Mouse (Mus musculus) heart, postnatal 4 days (tissue): ENCODE results near the gene Azgp1. TPM values are rescaled to one million over a fixed set of nuclear protein-coding genes. Genes with fewer than 3 reads are reported as not detected.
"Not testable (repeated sequence)": the region's sequence is repeated elsewhere in the genome, so short reads cannot be mapped to it uniquely, and the experiment has no call there.

Experiments used
- DNase-seq: peaks from one replicate; pipeline ENCODE4 v3.0.0; 2021
- total RNA-seq, 2 experiments: library from RNA; stranded (reverse); gene quantifications; 2 replicates each; pipeline ENCODE4 v1.2.3; 2021

Gene Azgp1
- not detected for total RNA-seq

DNA sequence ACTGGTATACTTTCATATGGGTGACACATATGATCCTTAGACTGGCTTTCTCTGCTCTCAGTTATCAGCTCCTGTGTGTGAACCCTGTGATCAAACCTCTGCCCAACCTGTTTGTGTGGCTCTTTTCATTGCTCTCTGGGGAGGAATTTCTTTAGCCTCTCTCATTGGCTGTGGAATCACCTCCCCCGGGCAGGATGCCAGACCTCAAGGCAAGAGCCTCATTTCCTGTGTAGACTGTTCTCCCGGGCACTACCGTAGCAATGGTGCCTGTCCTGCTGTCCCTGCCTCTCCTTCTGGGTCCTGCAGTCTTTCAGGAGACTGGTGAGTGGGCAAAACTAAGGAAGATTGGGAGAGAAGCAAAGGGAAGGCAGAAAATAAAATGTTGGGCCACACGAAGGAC lies at the start of gene Azgp1:
Gene Azgp1, plus strand, starts transcription at position 221 of the 400 bp plus-strand sequence.
- DNase-seq = no peak

DNA sequence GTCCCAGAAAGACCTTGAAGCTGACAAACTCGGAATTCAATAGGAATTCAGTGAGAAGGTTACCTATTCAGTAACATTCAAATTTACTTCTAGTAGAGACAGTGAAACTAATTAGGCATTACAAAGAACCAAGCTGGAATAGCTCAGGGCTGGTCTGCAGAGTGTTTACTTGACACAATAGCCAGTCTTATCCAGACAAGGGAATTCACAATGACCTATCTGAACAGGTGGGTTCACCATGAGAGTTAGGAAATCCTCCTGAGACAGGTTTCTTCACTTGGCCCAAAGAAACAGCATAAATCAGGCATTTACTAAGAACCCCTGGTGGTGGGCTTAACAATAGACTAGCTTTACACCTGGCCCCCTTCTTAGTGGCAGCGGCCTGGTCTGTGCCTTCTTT lies 47.4 kb upstream of the Azgp1 start:
- not testable (repeated sequence) for DNase-seq

DNA sequence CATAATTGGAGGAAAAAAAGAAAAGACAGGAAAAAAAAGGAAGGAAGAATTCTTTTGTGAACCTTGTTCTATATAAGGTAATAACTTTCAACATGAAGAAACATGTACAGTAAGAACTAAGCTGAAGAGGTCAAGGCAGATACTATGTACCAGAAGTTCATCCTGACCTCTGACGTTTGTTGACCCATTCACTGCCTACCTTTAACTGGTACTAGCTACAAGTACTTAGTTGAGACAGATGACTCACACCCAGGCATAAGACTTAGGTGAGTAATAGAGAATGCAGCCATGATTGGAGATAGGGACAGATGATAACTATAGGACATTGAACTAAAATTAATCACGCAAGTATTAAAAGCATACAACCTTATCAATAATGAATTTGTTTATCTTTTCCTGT lies 44.8 kb upstream of the Azgp1 start:
- DNase-seq = no peak

DNA sequence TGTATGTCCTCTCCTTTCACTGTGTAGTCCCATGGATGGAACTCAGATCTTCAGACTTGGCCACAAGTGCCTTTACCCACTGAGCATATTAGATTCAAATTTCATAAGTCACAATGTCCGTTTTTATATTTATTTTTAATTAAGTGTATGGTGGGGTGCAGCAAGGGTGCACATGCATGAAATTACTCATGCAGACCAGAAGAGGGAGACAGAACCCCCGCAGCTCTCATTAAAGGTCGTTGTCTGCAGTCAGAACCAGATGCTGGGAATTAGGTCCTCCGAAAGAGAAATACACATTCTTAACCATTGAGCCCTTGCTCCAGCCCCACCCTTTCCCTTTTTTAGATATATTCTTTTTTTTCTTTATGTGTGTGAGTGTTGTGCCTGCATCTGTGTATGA lies 44.1 kb upstream of the Azgp1 start:
- DNase-seq = no peak

DNA sequence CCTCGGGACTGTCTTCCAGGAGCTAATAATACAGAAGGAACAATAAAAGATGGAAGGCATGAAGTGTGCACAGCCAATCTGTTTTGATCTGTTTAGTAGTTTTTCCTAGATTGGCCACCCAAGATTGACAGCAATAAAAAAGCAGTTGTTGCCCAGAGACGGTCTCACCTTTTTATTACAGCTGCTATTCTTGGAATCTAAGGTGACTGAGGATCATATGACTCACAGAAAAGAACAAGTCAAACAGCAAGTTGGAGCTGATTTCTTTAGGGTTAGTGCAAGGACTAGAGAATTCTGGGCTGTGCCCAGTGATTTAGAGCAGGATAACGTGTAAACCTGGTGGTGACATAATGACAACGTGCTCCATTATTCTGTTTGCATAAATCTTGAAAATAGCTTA lies 40.4 kb upstream of the Azgp1 start:
- DNase-seq = no peak

DNA sequence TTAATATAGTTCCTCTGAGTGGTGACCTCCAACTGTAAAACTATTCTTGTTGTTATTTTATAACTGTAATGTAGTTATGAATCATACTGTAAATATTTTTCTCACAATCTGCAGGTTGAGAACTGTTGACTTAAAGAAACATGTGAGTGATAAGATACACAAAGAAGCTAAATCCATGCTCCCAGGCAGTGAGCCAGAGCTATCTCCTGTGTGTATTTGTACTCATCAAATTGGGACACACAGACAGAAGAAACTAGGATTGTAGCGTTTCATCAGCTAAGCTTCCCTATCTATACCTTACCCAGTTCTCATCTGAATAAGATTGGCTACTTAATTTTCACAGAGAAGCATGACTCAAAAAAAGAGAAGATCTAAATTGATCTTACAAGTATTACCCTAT lies 38.2 kb upstream of the Azgp1 start:
- DNase-seq = no peak

DNA sequence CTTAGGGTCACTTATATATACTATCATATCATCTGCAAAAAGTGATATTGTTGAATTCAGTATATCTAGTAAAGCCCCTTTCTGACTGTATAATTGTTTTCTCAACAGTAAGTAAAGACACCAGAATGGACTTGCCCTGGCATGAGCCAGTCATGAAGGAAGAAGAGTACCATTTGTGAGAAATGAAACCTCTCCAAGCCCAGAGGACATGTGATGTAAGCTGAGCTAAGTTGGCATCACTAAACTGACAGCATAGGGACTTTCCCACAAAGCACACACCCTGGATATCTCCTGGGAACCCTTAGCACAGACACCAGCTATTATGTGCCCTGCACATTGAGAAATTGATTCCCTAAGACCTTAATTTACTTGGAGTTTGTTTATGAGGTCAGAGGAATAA lies 34.0 kb upstream of the Azgp1 start:
- no peak for DNase-seq

DNA sequence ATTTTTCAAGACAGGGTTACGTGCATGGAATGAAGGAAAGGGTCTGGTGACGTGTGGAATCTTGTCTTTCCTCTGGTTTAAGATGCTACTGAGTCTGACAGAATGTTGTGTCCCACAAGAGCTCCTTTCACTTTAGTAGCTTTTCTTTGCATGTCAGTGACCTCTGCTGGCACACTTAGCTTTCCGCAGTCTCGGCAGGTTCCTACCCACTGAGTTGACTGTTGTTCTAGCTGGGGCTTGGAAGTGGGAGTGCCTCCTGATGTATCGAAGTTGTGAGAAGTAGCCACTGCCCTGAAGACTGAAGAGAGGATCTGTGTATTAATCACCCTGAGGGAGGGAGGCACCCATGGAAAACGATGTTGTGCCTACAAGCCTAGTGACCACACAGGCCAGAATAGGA lies 30.1 kb upstream of the Azgp1 start:
- DNase-seq = peak; percentile 25

DNA sequence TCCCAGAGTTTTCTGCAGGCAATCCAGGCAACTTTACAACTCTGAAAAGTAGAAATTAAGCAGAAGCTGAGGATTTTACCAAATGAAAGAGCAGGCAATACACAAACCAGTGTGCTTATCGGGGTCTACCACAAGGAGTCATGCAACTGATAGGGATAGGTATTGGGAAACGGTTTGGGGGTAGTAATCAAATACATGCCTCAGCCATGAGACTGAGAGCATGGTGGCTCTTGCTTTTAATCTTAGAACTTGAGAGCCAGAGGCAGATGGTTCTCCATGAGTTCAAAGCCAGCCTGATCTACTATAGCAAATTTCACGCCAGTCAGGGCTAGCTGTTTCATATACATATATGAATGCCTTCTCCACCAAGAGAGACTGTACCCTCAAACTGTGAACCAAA lies 24.9 kb upstream of the Azgp1 start:
- DNase-seq = no peak

DNA sequence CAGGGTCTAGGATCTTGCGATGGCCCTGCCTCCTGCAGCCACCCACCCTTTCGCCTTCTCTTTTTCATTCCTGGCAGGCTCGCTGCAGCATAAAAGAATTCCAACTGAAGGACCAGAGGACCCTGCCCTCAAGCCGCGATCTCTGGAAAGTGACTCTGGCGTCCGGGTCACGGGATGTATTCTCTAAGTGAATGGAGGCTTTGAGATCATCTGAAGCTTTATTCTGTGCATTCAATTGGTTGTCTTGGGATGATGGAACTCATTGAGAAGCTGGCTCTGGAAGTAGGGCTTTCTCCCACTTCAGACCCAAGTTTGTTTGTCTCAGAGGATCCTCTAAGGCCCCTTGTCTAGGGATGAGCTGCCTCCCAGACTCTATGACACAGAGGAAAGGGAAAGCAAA lies 18.4 kb upstream of the Azgp1 start, which contains the start of gene Gjc3:
Gene Gjc3, minus strand, starts transcription at position 154 of the 400 bp plus-strand sequence.
- no peak for DNase-seq

DNA sequence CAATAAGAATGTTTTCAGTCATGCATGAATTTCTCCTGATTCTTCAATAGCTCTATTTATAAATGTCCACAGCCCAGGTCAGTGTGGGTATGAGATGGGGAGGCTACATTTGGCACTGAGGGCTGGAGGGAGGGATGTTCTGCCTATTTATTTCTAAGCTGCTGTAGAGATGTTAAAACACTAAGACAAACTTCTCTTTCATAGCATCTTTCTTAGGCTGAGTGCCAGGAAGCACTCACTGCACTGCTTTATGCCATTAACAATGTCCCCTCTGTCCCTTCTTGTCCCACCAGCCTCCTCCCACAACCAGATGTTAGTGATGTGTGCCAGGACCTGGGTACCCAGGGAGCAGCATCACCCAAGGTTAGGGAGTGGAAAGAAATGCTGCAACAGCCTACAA lies 14.8 kb upstream of the Azgp1 start:
- no peak for DNase-seq

DNA sequence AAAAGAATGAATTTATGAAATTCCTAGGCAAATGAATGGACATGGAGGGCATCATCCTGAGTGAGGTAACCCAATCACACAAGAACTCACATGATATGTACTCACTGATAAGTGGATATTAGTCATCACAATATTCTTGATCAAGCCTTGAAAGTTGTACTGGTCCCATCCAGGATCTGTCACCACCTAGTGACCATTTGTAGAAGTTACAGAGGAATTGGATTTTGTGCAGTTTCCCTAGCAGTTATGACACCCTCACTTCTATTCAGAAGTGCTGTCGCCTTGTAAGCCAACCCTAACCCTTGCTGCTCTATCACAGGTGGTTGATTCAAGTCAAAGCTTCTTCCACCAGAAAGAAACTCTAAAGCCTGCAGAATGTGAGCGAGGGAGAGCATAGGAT lies 8.2 kb upstream of the Azgp1 start:
- no peak for DNase-seq

DNA sequence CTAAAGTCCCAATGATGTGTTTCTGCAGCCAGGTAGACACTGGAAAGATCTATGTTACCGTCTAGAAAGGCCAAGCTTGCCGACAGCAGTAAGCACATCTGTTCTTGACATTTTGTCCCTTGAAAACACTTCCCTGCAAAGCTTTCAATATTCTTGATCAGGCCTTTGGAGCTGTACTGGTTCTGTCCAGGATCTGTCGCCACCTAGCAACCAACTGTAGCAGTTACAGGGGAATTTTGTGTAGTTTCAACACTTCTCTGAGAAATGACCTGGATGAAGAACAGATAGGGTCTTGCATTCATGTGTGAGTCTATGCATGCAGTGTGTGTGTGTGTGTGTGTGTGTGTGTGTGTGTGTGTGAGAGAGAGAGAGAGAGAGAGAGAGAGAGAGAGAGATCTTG lies 7.6 kb upstream of the Azgp1 start:
- DNase-seq = no peak

DNA sequence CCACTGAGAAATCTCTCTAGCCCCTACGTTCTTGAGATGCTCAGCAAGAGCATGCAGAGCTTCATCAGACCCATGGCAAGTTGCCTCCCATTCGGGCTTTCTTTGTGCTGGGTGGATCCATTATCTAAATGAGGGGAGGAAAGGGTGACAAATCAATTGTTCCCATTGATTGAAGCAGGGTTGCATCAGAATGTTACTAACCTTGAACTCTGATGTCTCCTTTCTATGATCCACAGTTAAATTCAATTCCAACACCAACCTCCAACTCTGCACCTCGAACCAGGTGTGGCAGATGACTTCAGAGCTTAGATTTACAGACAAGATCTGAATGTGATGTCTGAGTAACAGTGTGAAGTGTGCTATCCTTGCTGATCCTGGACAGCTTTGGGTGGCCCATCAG lies 6.6 kb upstream of the Azgp1 start:
- no peak for DNase-seq

DNA sequence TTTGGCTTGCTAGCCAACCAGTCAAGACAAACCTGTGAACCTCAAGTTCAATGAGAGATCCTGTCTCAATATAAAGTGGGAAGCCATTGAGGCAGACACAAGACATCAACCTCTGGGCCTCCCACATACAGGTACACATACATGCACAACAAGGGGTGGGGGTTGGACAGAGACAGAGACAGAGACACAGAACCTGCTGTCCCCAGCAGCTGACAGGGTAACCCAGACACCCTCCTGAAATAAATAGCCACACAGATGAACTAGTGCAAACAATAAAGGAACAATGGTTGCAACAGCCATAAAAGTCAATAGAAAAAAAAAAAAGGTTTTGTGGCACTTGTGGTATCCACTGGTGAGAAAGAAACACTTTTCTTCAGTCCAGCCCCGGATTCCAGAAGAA lies 5.9 kb upstream of the Azgp1 start:
- DNase-seq = no peak

DNA sequence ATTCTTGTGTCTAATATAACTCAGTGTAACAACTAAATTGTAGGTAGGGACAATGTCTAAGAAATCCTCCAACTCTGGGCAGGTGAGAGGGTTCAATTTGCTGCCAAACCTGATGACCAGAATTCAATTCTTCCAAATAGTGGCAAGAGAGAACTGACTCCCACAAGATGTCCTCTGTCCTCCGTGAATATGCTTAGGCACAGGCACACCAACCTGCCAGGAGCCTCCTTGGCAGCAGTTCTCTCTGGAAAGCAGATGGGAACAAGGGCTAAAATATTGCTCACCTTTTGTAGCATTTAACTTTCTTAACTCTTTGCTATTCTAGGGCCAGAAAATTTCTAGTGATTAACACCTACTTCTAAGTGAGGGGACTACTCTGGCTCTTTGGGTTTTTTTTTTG lies 4.0 kb upstream of the Azgp1 start:
- DNase-seq = no peak

DNA sequence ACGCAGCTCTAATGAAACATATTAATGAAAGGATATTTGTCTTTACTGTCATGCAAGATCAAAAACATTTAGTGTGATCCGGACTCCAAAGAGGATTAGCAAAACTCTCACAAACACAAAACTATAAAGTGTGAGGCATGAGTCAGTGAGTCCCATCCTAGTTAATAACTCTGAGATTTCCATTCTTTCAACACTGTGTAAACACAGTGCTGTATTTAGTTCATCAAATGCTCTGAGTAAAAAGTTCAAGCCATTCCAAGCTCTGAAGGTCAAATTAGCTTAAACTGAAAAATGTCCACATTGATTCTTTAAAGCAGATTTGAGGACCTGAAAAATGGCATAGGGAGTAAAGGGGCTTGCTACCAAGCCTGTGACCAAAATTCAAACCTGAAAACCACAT lies 2.2 kb upstream of the Azgp1 start:
- no peak for DNase-seq

DNA sequence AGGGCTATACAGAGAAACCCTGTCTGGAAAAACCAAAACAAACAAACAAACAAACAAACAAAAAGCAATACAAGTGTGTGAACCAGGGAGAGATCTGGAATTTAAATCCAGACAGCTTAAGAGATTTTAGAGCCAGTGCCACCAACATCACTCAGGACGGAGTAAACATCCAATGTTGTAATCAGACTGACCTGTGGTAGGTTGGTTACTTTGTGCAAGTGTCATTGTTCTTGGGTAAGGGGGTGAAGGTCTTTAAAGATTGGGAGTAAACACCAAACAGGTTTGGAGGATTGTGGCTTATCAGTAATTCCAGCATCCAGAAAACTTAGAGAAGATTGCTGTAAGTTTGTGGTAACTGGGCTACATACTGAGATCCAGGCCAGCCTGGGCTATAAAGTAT lies 5.0 kb downstream of the Azgp1 start:
- DNase-seq = no peak

DNA sequence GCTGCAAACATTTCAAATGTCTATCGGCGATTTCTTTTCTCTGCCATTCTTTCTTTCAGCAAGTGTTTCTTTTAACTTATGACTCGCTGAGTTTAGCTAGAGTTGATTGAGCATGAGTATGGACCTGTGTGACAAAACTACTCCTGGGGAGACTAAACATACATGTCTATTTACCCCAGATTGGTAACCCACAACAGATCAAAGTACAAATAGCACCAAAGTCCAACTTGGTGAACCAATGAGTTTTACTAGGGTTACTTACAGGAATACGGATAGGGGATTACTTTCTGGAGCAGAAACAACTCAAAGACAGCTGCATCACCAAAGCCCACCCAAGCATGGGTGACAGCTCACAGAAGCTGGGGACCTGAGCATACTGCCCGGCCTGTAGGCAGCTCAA lies 28.1 kb downstream of the Azgp1 start:
- no peak for DNase-seq

DNA sequence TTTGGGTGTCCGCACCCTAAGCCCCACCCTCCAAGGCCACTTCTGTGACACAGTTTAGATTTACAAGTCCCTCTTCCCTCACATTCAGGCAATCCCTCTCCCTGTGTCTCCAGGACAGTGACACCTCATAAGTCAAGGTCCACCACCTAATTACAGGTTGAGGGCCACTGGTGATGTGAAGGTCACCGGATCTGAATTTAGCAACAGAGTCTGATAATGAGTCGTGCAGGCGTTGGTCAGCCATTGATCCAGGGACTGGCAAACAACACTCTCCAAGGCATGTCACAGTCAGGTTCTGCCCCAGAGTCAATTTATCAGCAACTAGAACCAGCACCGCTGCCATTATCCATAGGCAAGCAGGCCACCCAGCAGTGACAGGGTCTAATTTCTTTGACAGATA lies 31.1 kb downstream of the Azgp1 start:
- no peak for DNase-seq

DNA sequence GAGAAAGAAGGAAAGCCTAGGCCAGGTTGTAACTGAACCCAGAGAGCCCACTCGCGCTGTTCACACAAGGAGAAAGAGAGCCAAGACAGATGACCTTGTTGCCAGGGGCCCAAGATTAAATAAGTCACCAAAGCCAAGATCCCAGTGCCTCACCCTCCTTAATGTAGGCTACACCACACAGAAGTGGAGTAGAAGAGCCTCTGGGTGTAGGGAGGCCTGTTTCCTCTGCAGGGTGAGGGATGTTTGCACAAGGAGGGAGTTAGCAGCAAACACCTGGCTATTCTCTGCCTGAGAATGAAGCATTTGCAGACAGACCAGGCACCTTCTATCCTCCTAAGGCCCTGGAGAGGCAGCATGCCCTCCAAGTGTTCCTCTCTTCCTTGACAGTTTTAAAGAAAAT lies 35.2 kb downstream of the Azgp1 start:
- DNase-seq = no peak

DNA sequence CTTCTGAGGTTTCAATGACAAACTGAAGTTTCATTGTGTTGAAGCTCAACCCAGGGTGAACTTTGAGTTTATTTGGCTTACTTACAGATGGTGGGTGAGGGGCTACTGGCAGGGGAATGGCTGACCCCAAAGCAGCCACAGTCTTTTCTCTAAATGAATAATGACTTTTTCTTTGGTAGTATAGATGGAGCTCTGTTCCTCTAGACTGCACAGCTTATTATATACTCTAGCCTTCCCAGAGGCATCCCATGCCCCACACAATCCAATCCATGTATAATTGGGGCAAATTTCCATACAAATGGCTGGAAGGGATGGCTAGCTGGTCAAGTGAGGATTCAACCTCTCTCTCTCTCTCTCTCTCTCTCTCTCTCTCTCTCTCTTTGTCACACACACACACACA lies 35.7 kb downstream of the Azgp1 start:
- DNase-seq = no peak

DNA sequence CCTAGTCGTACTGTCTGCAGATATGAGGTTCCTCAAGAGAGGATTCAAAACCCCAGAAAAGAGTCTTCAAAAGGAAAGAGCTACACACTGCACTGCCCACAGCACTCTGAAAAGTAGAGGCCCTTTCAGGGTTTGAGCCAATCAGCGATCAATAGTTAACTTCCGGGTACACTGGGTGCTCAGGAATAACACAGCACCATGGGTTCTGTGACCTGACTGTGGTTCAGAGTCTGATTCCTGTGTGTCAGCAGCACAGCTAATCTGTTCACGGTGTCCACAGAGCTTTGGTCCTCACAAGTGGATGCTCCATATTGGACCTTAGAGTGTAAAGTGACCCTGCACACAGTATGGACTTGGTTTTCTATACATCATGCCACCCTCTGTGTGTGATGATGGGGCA lies 38.3 kb downstream of the Azgp1 start:
- not testable (repeated sequence) for DNase-seq

DNA sequence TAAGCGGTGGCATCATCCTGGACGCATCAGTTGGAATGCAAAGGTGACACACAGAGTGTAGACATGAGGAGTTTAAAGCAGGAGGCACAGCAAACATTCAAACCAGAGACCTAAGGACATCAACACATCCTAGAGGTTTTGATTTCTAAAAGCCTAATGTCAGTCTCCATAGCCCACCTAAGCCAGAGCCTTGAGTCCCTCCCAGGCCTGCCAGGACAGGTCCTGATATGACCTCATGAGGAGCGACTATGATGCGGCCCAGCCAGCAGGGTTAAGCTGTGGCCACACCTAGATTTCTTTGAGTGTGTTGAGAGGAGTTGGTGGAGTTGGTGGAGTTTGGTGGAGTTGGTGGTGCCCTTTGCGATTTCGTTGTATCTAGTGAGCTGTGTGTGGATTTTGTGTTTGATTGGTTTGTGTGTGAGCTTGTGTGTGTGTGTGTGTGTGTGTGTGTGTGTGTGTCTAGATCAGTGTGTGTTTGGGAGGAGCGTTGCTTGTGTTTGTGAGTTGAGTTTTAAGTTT lies 39.7 kb downstream of the Azgp1 start, which contains the start of the genes Smok3a and Smok3b:
Gene Smok3a, plus strand, starts transcription at position 301 of the 519 bp plus-strand sequence.
Gene Smok3b, plus strand, starts transcription at position 469 of the 519 bp plus-strand sequence.
- DNase-seq = not testable (repeated sequence)
